Mouse (Mus musculus): Measurements from ENCODE around the gene 1810037I17Rik.

The 1810037I17Rik gene

DNA sequence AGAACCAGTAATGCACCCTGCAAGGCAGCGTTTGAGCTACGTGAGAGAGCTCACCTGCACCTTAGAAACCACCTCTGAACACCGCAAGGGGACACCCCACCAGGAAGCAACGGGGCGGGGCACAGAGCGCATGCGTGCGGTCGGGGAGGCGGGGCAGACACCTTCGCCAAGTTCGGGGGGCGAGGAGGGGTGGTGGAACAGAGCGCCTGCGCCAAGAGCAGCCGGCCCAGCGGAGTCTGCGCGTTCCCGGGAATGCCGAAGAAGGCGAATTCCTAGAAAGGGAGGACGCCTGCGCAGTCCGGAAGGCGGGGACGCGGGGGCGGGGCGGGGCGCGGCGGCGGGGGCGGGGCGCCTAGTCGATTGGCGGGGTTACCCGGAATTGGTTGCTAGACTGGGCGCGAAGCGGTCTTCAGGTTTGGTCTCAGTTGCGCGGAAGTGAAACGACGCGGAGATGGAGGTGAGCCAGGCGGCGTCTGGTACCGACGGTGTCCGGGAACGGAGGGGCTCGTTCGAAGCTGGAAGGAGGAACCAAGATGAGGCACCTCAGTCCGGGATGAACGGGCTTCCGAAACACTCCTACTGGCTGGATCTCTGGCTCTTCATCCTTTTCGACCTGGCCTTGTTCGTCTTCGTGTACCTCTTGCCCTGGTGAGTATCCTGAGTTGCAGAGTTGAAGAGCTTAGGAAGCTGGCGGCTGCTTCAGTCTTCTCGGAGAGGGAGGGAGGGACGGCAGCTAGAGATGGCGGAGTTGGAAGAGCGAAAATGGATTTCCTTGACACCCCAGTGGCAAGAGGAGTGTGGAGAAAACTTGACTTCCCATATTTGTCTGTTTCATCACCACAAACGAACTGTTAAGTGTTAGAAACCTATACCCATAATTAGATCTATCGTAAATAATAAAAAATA is at the start of gene 1810037I17Rik:
Gene 1810037I17Rik (plus strand): TSS at position 195 of the 906 bp plus-strand sequence.
- peak; percentile 84 for DNase-seq (ENCODE audit: low read depth)

DNA sequence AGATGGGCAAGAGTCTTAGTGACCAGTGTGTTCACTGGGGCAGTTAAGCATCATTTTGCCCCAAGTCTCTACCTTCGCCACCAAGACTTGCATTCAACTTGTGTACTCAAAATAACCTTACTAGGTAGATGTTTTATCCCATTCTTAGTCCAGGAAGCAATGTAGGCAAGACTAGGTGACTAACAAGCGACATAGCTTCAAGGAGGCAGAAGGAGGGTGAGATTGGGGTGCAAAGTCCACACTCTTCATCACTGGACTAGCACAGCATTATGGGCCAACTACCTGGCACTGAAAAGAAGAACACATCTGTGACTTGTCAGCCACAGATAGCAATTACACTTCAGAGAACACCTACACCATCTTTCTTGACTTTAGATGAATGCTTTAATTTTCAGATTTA is 47.1 kb upstream of the 1810037I17Rik start:
- no peak for DNase-seq (ENCODE audit: low read depth)

DNA sequence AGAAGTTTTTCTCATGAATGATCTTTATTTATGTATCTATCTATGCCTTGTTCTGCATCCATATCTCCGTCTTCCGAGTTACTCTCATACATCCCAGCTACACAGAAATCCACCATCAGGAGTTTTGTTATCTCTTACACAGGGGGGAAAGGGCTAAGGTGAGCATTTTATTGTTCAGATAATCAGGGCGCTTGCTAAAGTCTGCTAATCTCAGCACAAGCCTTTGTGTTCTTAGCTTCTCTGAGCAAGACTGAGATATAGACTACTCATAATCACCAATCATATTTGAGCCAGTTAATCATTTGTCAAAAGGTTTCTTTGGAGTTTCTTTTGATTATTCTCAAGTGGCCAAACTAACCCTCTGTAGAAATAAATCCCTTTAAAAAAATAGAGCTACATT is 46.5 kb upstream of the 1810037I17Rik start:
- DNase-seq (ENCODE audit: low read depth), result no peak

- no peak for DNase-seq (ENCODE audit: low read depth)
Measured at GRCm38 (mm10) chr3:122878705-122879315, 45.2 kb upstream of the 1810037I17Rik start.

GRCm38 (mm10) chr3:122887505-122888301 is 36.3 kb upstream of the 1810037I17Rik start:
- DNase-seq (ENCODE audit: low read depth), result no peak

GRCm38 (mm10) chr3:122888371-122888819 is 35.6 kb upstream of the 1810037I17Rik start:
- no peak for DNase-seq (ENCODE audit: low read depth)

DNA sequence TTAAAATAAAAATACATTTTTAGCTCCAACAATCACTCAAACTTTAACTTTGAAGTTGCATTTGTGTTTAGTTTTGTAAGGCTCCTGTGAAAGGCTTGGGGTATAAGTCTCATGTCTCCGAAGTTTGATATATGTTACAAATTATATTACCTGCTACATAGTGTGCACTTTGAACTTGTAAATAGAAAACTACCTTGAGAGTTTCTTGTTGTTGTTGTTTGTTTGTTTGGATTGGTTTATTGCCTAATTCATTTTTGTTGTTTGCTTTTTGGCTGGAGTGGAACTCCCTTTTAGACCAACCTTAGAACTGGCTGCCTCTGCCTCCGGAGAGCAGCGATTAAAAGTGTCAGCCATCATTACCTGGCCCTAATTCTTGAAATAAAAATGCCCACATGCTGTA is 29.2 kb upstream of the 1810037I17Rik start, which contains the start of gene Fabp2:
Gene Fabp2 (plus strand): TSS at position 301 of the 400 bp plus-strand sequence.
- no peak for DNase-seq (ENCODE audit: low read depth)

DNA sequence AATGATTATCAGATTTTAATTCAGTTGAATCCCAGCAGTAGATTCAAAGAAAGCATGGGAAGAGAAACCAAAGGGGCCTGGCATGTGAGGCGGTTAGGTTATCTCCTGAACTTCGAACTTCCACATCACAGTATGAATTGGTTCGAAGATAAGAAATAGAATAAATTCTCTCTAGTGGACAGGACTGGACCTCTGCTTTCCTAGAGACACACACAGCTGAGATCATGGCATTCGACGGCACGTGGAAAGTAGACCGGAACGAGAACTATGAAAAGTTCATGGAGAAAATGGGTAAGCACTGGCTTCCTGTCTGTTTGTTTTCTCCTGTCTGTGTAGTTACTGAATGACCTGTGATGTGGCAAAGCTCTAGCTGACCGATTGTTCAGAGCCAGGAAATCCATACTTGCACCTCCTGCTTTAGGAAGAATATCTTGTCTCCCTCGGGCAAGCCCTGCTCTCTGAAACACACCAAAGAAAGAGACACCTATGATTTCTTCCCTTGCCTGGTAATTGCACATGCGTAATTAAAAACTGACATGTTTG is 28.7 kb upstream of the 1810037I17Rik start:
- no peak for DNase-seq (ENCODE audit: low read depth)

DNA sequence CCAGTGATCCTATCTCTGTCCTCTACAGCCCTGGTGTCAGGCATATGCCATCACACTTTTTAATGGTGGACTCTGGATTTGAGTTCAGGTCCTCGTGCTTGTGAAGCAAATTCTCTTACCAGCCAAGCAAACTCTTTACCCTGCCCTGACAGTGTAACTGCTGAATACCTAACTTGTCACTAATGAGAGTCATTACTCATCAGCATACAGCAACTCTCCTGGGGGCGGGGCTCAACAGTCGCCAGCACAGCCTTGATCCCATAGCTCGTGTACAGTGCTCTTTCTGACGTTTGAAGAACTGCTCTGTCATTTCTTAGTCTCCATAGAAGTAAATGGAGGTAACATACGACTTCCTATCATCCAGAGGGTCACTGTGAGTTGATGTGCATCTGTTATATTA is 25.7 kb upstream of the 1810037I17Rik start:
- DNase-seq (ENCODE audit: low read depth), result no peak

DNA sequence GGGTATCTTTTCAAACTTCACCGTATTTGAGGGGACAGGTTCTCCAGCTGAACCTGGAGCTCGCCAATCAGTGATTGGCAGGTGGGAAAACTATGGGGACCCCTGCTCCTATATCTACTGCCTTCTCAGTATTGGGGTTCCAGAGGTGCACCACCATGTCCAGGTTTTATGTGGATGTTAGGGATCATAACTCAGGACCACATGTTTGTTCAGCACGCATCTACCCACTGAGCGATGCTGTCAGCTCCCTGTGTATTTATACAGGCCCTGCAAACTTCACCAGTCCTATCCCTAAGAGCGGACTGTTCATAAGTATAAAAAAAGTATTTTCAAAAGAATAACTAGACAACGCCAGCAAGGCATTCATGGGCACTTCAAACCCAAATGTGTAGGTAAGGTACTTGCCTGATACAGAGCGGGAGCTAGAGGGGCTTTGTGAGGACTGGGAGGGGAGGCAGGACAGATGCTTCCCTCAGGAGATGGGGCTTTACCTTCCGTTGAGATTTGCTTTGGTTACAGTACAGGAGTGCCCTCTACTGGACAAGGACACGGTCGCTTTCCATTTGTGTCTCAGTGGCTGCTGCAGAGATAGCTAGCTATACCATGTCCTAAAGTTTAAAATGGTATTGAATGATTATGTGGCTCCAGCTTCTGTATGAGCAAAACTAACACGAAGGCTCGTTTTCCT is 20.1 kb upstream of the 1810037I17Rik start:
- no peak for DNase-seq (ENCODE audit: low read depth)

- no peak for DNase-seq (ENCODE audit: low read depth)
Measured at GRCm38 (mm10) chr3:122907841-122908240, 16.2 kb upstream of the 1810037I17Rik start.

- no peak for DNase-seq (ENCODE audit: low read depth)
Measured at GRCm38 (mm10) chr3:122915493-122915892, 8.5 kb upstream of the 1810037I17Rik start.

GRCm38 (mm10) chr3:122916191-122916680 is 7.8 kb upstream of the 1810037I17Rik start:
- DNase-seq (ENCODE audit: low read depth), result no peak

- no peak for DNase-seq (ENCODE audit: low read depth)
Measured at GRCm38 (mm10) chr3:122918672-122919071, 5.3 kb upstream of the 1810037I17Rik start.

DNA sequence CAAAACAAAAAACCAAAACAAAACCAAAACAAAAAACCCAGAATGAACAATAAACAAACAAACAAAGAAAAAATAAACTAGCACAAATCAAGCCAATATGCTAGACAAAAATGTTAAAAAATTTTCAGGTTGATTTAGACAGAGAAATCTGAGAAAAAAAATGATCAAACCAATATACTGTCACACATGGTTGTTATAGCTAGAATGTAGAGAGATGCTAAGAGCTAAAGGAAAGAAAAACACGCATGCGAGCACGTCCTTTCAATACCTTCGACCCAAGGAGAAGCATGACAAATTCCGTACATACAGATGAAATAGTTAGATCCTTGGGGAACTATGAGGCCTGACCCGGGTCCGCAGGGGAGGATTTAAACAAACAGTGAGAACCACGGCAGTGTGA is 4.7 kb upstream of the 1810037I17Rik start, which contains the start of gene Gm10959:
Gene Gm10959 (minus strand): TSS at position 101 of the 400 bp plus-strand sequence.
- DNase-seq (ENCODE audit: low read depth), result no peak

DNA sequence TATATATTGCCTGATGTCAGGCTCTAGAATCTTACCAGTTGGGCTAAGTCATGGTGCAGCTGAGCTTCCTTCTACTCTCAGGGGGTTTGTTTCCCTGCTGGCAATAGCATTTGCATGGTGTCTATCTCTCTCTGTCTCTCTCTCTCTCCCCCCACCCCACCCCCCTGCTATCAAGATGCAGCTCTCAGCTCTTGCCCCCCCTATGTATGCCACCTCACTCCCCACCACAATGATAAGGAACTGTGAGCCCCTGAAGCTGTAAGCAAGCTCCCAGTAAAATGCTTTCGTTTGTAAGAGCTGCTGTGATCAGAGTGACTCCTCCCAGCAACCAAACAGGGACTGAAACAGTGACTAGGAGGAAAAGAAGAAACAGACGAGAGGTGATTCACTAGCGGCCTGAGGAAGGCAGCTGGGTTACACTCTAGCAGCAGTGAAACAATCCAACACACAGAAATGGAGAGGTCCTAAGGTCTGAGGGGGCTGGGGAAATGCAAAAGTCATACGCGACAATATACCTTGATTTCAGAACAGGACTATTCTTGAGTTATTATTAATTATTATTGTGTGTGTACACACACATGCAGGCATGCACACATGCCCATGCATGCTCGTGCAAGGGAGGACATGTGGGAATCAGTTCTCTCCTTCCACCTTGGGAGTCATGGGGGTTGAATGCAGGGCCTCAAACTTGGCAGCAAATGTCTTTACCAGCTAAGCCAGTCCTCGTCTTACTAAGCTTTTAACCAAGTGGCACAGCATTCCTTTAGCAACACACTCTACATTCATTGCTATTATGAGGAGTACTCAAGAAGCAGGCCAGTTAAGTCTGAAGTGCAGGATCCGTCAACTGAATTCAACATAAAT is 3.2 kb upstream of the 1810037I17Rik start:
- DNase-seq (ENCODE audit: low read depth), result no peak

- DNase-seq (ENCODE audit: low read depth), result no peak
Measured at GRCm38 (mm10) chr3:122921676-122922527, 2.1 kb upstream of the 1810037I17Rik start.

DNA sequence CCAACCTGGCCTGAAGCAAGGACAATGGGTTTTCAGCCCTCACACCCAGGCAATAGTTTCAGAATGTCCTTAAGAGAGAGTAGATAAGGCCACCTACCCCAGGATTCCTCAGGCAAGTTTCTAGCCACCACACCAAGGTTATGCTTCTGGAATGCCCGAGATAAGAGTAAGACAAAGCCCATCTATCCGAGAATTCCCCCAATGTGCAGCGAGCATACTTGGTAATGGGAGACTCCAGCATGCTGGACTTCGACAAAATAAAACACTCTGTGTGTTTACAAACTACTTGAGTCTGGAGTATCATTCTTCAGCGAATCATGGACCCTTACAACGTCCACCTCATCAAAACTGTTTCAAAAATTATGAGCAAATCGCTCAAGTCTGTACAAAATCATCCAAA is 856 bp upstream of the 1810037I17Rik start:
- DNase-seq (ENCODE audit: low read depth), result peak; percentile 53

DNA sequence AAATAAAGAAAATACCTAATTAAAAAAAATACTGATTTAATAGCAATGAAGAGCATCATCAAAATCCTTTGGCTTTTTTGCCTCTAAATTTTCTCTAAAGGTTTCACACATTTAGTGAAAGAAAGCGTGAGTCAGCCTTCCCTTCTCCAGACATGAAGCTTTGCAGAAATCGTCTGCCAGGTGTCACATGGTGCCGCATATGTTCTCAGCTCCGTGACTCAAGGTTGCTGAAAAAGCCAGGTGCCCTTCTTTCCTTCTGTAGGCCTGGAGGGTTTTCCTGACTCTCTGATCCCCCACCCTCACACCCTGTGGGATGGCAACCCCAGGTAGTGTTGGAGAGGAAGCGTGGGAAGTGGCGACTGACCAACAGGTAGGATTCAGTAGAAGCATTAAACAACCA is 5.7 kb downstream of the 1810037I17Rik start:
- no peak for DNase-seq (ENCODE audit: low read depth)
